ENCODE assay signal across 8 mouse cellular contexts in the genomic region with DNA sequence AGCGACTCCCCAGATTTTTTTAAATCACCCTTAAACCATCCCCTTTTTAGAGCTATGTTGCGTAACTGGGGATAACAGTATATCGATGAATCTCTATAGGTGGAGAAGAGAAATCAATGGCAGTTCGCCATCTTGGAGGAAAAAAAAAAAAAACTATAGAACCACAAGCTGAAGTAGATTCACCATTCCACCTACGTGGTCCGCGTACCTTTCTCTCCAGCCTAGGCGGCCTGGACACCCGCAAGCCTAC. TPM values are rescaled to one million over a fixed set of nuclear protein-coding genes. Genes with fewer than 3 reads are reported as not detected.
DNase-seq lines count a peak whose midpoint lies in the region; ATAC-seq and TF ChIP-seq lines count a peak whose summit lies in the region.

No protein-coding gene starts in this region.

- peak overlapping the region; percentile 92 for H3K27ac ChIP-seq in heart, embryonic 13.5 days (replicated peaks)
- no peak overlapping the region for H3K27ac ChIP-seq in ES-E14 (ENCODE audit: insufficient read depth, low read depth, low read length, poor library complexity, severe bottlenecking)
- peak overlapping the region; percentile 99 for H3K27ac ChIP-seq in forebrain, embryonic 14.5 days (ENCODE audit: low read depth, low read length)
- no peak overlapping the region for H3K27ac ChIP-seq in liver, postnatal 0 days (ENCODE audit: low read depth)

- H3K9me3 ChIP-seq in heart, embryonic 13.5 days: no peaks in the 10 kb centered on the region
- H3K9me3 ChIP-seq in ES-E14 (ENCODE audit: control insufficient read depth, insufficient read depth, low read depth, low read length): no peaks in the 10 kb centered on the region
- 0 out of 2 replicates have a peak, but pooled peaks cover 2% of the 10 kb centered on the region for H3K9me3 ChIP-seq in forebrain, embryonic 14.5 days (replicated peaks; ENCODE audit: control insufficient read depth, low read length)
- H3K9me3 ChIP-seq in liver, postnatal 0 days (ENCODE audit: low read length): no peaks in the 10 kb centered on the region

- TF ChIP-seq CTCF in liver, postnatal 0 days (IDR thresholded peaks at IDR 0.05; ENCODE audit: low read depth): no peak

- H3K36me3 ChIP-seq in heart, embryonic 13.5 days: peaks cover 25% of the 10 kb centered on the region
- H3K36me3 ChIP-seq in ES-E14 (ENCODE audit: control insufficient read depth, insufficient read depth, low read length, poor library complexity, severe bottlenecking): no peaks in the 10 kb centered on the region
- peaks cover 25% of the 10 kb centered on the region for H3K36me3 ChIP-seq in forebrain, embryonic 14.5 days (ENCODE audit: control insufficient read depth, insufficient read depth, low read length)
- H3K36me3 ChIP-seq in liver, postnatal 0 days (replicated peaks; ENCODE audit: insufficient read depth, low read length): no peaks in the 10 kb centered on the region

- peak overlapping the region; percentile 83 for H3K4me2 ChIP-seq in heart, embryonic 13.5 days
- peak overlapping the region; percentile 55 for H3K4me2 ChIP-seq in forebrain, embryonic 14.5 days (ENCODE audit: low read length)
- H3K4me2 ChIP-seq in liver, postnatal 0 days (ENCODE audit: low read depth, low read length): peak overlapping the region; percentile 93

- in situ Hi-C loops in ES-E14 (cut with MboI; ENCODE audit: low sequenced_read_pairs in 2 of 2, unreplicated experiment in 2 of 2): loop anchor here in 1 of 2 experiments (10.0 kb wide), 1 partner anchor 278 kb away; no protein-coding TSS in a partner anchor

- no peak for DNase-seq in heart, adult 8-10 months (ENCODE audit: low spot score)
- DNase-seq in ES-E14 (ENCODE audit: low read depth, low spot score): no peak
- DNase-seq in forebrain, embryonic 14.5 days (ENCODE audit: low spot score): peak; percentile 70
- DNase-seq in liver, postnatal 0 days: no peak
- DNase-seq in urinary bladder, adult 2 months (ENCODE audit: low spot score): no peak
- no peak for DNase-seq in frontal cortex, postnatal 25 days (ENCODE audit: low spot score in 2 of 2)
- no peak for DNase-seq in kidney, adult 11 months

- H3K4me3 ChIP-seq in heart, embryonic 13.5 days: peak overlapping the region; percentile 98
- peak overlapping the region; percentile 77 to 90 for H3K4me3 ChIP-seq in ES-E14 (ENCODE audit: insufficient read depth in 1 of 2, low read depth in 1 of 2, low read length in 2 of 2, poor library complexity in 1 of 2, severe bottlenecking in 1 of 2)
- H3K4me3 ChIP-seq in forebrain, embryonic 14.5 days (ENCODE audit: low read depth, low read length): peak overlapping the region; percentile 98
- peak overlapping the region; percentile 59 for H3K4me3 ChIP-seq in liver, postnatal 0 days (ENCODE audit: low read depth, low read length)

- H3K9ac ChIP-seq in heart, embryonic 13.5 days: peak overlapping the region; percentile 93
- H3K9ac ChIP-seq in ES-E14 (ENCODE audit: insufficient read depth, low read depth, low read length, poor library complexity, severe bottlenecking): peak overlapping the region; percentile 71
- peak overlapping the region; percentile 99 for H3K9ac ChIP-seq in forebrain, embryonic 14.5 days (ENCODE audit: low read length)
- peak overlapping the region; percentile 61 for H3K9ac ChIP-seq in liver, postnatal 0 days (replicated peaks)

- WGBS in heart, embryonic 13.5 days: 3% methylated on average over 9 of the region's 9 CpGs
- 0% methylated on average over 9 of the region's 9 CpGs for WGBS in forebrain, embryonic 14.5 days
- 10% methylated on average over 9 of the region's 9 CpGs for WGBS in liver, postnatal 0 days (ENCODE audit: insufficient replicate concordance)

- H3K4me1 ChIP-seq in heart, embryonic 13.5 days: peaks cover 16% of the 10 kb centered on the region
- H3K4me1 ChIP-seq in ES-E14 (ENCODE audit: control insufficient read depth in 2 of 2, insufficient read depth in 2 of 2, low read length in 2 of 2, poor library complexity in 1 of 2): peaks cover 0 to 2% of the 10 kb centered on the region in 2 experiments; a peak in 3 of 4 replicates
- peaks cover 11% of the 10 kb centered on the region; the same call in 1 of the 2 replicates for H3K4me1 ChIP-seq in forebrain, embryonic 14.5 days (ENCODE audit: control insufficient read depth, insufficient read depth, low read length)
- H3K4me1 ChIP-seq in liver, postnatal 0 days (ENCODE audit: insufficient read depth): no peaks in the 10 kb centered on the region

- no peaks in the 10 kb centered on the region for H3K27me3 ChIP-seq in heart, embryonic 13.5 days (replicated peaks)
- H3K27me3 ChIP-seq in forebrain, embryonic 14.5 days (replicated peaks; ENCODE audit: control insufficient read depth, insufficient read depth, low read length): no peaks in the 10 kb centered on the region
- no peaks in the 10 kb centered on the region for H3K27me3 ChIP-seq in liver, postnatal 0 days (ENCODE audit: insufficient read depth, low read length)

- no peak for TF ChIP-seq EP300 in liver, postnatal 0 days (IDR thresholded peaks at IDR 0.05; ENCODE audit: low read depth)

- ATAC-seq in heart, embryonic 13.5 days (ENCODE audit: extremely low read depth, insufficient number of reproducible peaks, low FRiP score, low TSS enrichment): no peak
- no peak for ATAC-seq in forebrain, embryonic 14.5 days
- ATAC-seq in liver, postnatal 0 days: no peak

TF ChIP-seq in ES-E14, 5 proteins besides CTCF, POLR2A, EP300 and RAD21:
- no peak for TF ChIP-seq ZC3H11A (IDR thresholded peaks at IDR 0.05; ENCODE audit: borderline replicate concordance, low read depth, low read length)
- TF ChIP-seq MAFK (IDR thresholded peaks at IDR 0.05; ENCODE audit: insufficient read depth, low read depth, low read length): no peak
- no peak for TF ChIP-seq CHD2 (IDR thresholded peaks at IDR 0.05; ENCODE audit: low read depth, low read length)
- TF ChIP-seq ZNF384 (IDR thresholded peaks at IDR 0.05; ENCODE audit: low read depth, low read length): peak; percentile 94

RNA-seq across cellular contexts. Expression of gene Pfn2, which starts 1.3 kb away (rescaled TPM):
- polyA plus RNA-seq in heart, embryonic 13.5 days (2015; fragmentation: Nextera tagmentation; extraction: Ambion mirVana): 48.4 and 53.3 TPM in 2 replicates
- total RNA-seq in heart, adult 8-10 months (2022): 10 to 100 TPM; 41.5 to 46.3 (median 43.4) TPM
- total RNA-seq in ES-E14 (2012; rRNA removed): 5.4 and 9.5 TPM in 2 replicates
- 566 and 594 TPM in 2 replicates for polyA plus RNA-seq in forebrain, embryonic 14.5 days (2014; fragmentation: Nextera tagmentation; extraction: Ambion mirVana)
- polyA plus RNA-seq in liver, postnatal 0 days (2015; fragmentation: Nextera tagmentation; extraction: Ambion mirVana): 4.3 and 5.0 TPM in 2 replicates
- 69.7 and 92.5 TPM in 2 replicates for polyA plus RNA-seq in urinary bladder, adult 2 months (2012; rRNA removed)

Comparison
In these comparisons a context has a peak if more than half of its experiments do, and no peak if none do; other contexts are left out.
1. H3K27ac ChIP-seq: peak in heart, embryonic 13.5 days (single experiment) and forebrain, embryonic 14.5 days (single experiment); none in ES-E14 (single experiment) and liver, postnatal 0 days (single experiment).
2. Peak in every context shown above with its lines, with median percentiles within 50 percentile points of each other: H3K4me2 ChIP-seq, H3K4me3 ChIP-seq and H3K9ac ChIP-seq.